Mouse (Mus musculus): Measurements from ENCODE around the gene Idua.

Idua gene

GRCm38 (mm10) chr5:108691152-108691551 lies 31.0 kb downstream of the Idua start:
- DNase-seq, result no peak

- DNase-seq, result peak; percentile 78
Observed at GRCm38 (mm10) chr5:108692271-108692670, 32.1 kb downstream of the Idua start, which contains the start of gene Fgfrl1. TSS of gene Fgfrl1 (plus strand) at chr5:108692382.

GRCm38 (mm10) chr5:108693872-108694288 lies 33.7 kb downstream of the Idua start:
- DNase-seq, result peak; percentile 82

- DNase-seq, result peak; percentile 72
Observed at GRCm38 (mm10) chr5:108694352-108695261, 34.5 kb downstream of the Idua start.

GRCm38 (mm10) chr5:108695861-108696260 lies 35.7 kb downstream of the Idua start:
- no peak for DNase-seq

- DNase-seq, result peak; percentile 34
Observed at GRCm38 (mm10) chr5:108696542-108696941, 36.4 kb downstream of the Idua start.

- DNase-seq, result no peak
Observed at GRCm38 (mm10) chr5:108697341-108697753, 37.2 kb downstream of the Idua start.

GRCm38 (mm10) chr5:108700346-108700745 lies 40.2 kb downstream of the Idua start:
- DNase-seq, result no peak

- DNase-seq, result no peak
Observed at GRCm38 (mm10) chr5:108701341-108702021, 41.4 kb downstream of the Idua start.

GRCm38 (mm10) chr5:108703754-108704626 lies 43.9 kb downstream of the Idua start:
- DNase-seq, result no peak

- DNase-seq, result no peak
Observed at GRCm38 (mm10) chr5:108707758-108708157, 47.6 kb downstream of the Idua start.

GRCm38 (mm10) chr5:108708419-108708818 lies 48.3 kb downstream of the Idua start:
- DNase-seq, result peak; percentile 88

- no peak for DNase-seq
Observed at GRCm38 (mm10) chr5:108708981-108709731, 49.0 kb downstream of the Idua start.

- no peak for DNase-seq
Observed at GRCm38 (mm10) chr5:108711968-108712367, 51.8 kb downstream of the Idua start.

GRCm38 (mm10) chr5:108713096-108713495 lies 53.0 kb downstream of the Idua start:
- no peak for DNase-seq

GRCm38 (mm10) chr5:108713691-108714090 lies 53.6 kb downstream of the Idua start:
- no peak for DNase-seq

GRCm38 (mm10) chr5:108714149-108714548 lies 54.0 kb downstream of the Idua start:
- DNase-seq, result no peak

- DNase-seq, result no peak
Observed at GRCm38 (mm10) chr5:108715974-108716373, 55.8 kb downstream of the Idua start.

- DNase-seq, result no peak
Observed at GRCm38 (mm10) chr5:108718051-108718450, 57.9 kb downstream of the Idua start.

GRCm38 (mm10) chr5:108719761-108720160 lies 59.6 kb downstream of the Idua start:
- no peak for DNase-seq

- no peak for DNase-seq
Observed at GRCm38 (mm10) chr5:108724006-108724405, 63.9 kb downstream of the Idua start.
